Mouse (Mus musculus): Measurements from ENCODE around the gene Mmp21.
"Not testable (repeated sequence)": the region's sequence is repeated elsewhere in the genome, so short reads cannot be mapped to it uniquely, and the experiment has no call there.

Gene Mmp21

GRCm38 (mm10) chr7:133679961-133680360, at the start of gene Mmp21:
Gene Mmp21, minus strand, starts transcription at chr7:133680061.
- no peak for DNase-seq

GRCm38 (mm10) chr7:133729351-133729750, 49.5 kb upstream of the Mmp21 start:
- DNase-seq, result no peak

DNA sequence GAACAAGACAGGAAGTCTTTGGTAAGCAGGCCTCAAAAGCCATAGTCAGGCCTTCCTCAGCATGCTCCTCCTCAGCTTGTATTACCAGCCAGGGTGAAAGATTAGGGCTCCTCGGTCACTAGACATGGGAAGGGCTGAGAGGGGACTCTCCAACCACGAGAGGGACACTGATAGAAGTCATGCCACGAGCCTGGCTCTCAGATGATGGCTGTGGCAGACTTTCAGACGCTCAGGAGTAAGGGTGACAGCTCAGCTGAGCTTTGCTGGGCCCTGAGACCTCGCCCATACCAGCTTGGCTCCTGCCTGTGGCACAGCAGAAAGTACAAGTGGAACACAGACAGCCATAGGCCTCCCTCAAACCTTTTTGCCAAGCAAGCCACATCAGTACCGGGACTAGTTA, 47.2 kb upstream of the Mmp21 start:
- no peak for DNase-seq

- DNase-seq, result peak; percentile 26
Measured at GRCm38 (mm10) chr7:133725571-133725970, 45.7 kb upstream of the Mmp21 start.

- no peak for DNase-seq
Measured at GRCm38 (mm10) chr7:133724844-133725243, 45.0 kb upstream of the Mmp21 start.

DNA sequence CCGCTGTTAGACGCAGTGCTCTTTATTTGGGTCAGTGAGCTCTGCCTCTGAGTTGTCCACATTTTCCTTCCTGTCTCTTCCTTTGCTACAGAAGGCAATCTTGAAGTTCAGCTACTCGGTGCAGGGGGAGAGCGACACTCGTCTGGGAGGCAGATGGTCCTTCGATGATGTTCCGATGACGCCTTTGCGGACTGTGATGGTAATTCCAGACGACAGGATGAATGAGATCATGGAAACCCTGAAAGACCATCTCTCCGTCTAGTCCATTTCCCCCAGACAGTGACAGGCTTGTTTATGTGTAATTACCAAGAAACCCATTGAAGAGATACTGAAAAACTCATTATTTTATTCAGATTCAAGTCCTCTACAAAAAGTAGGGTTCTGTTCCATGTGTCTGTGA, 40.8 kb upstream of the Mmp21 start:
- no peak for DNase-seq

DNA sequence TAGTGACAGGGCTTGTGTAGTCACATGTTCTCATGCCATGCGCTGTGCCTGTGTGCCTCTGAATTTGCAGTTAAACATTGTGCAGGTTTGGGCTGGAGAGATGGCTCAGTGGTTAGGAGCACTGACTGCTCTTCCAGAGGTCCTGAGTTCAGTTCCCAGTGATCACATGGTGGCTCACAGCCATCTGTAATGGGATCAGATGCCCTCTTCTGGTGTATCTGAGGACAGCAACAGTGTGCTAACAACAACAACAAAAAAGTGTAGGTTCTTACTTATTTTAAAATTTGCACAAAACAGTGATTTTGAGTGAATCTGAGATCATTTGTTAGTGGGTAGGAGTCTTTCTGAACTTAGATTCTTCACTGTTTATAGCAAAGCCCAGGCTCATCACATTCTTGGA, 38.7 kb upstream of the Mmp21 start:
- DNase-seq, result no peak

- DNase-seq, result no peak
Measured at GRCm38 (mm10) chr7:133715387-133715786, 35.5 kb upstream of the Mmp21 start.

- DNase-seq, result no peak
Measured at GRCm38 (mm10) chr7:133707301-133707700, 27.4 kb upstream of the Mmp21 start.

DNA sequence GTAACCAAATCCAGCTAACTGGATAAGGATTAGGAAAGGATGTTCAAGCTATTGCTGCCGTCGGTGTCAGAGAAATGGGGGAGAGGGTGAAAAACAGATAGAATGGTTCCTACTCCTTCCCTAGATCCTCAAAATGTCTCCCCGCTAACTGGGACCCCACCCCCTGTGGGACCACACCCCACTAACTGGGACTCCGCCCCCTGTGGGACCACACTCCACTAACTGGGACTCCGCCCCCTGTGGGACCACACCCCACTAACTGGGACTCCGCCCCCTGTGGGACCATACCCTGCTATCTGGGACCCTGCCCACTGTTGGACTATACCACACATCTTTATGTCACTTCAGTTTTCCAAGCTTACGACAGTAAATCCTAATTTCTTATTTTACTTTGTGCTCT, 24.0 kb upstream of the Mmp21 start:
- no peak for DNase-seq

DNA sequence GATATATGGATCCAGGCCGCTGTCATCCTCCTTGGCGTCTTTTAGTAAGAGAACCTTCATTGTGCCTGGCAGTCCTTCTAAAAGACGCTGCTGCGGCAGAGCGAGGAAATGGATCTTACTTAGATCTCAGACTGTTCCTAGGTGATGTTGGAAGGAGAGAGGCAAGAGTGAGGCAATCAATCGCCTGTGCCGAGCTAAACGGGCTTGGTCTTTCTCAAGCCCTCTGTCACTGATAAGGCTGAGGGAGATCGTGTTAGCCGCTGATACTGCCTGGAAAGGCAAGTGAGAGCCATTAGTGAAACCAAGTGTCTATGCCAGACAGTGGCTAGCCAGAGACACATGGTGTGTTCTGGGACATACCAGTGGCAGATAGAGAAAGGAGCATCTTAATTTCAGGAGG, 22.5 kb upstream of the Mmp21 start:
- DNase-seq, result no peak

GRCm38 (mm10) chr7:133701366-133701765, 21.5 kb upstream of the Mmp21 start:
- no peak for DNase-seq

GRCm38 (mm10) chr7:133699885-133700284, 20.0 kb upstream of the Mmp21 start:
- DNase-seq, result no peak

- no peak for DNase-seq
Measured at GRCm38 (mm10) chr7:133698021-133698709, 18.3 kb upstream of the Mmp21 start.

DNA sequence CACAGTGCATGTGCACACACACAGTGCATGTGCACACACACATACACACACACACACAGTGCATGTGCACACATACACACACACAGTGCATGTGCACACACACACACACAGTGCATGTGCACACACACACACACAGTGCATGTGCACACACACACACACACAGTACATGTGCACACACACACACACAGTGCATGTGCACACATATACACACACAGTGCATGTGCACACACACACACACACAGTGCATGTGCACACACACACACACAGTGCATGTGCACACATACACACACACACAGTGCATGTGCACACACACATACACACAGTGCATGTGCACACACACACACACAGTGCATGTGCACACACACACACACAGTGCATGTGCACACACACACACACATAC, 5.8 kb upstream of the Mmp21 start:
- DNase-seq, result not testable (repeated sequence)

DNA sequence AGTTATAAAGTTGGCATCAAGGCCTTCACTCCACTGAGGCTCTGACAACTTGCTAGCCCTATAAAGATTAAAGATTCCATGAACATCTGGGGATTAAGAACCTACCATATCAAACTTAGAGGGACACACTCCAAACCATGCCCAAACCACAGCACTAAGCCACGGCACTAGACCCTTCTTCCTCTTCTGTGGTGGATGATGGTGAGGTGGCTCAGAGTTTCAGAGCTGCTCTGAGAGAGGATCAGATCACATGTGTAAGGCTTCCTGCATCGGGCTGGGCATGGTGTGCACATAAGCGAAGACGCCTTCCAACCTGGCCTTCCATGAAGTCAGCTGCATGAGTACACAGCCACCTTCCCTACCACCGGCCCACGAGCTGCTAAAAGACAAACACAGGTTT, 4.8 kb upstream of the Mmp21 start:
- DNase-seq, result no peak

GRCm38 (mm10) chr7:133684110-133684509, 4.2 kb upstream of the Mmp21 start:
- DNase-seq, result no peak

DNA sequence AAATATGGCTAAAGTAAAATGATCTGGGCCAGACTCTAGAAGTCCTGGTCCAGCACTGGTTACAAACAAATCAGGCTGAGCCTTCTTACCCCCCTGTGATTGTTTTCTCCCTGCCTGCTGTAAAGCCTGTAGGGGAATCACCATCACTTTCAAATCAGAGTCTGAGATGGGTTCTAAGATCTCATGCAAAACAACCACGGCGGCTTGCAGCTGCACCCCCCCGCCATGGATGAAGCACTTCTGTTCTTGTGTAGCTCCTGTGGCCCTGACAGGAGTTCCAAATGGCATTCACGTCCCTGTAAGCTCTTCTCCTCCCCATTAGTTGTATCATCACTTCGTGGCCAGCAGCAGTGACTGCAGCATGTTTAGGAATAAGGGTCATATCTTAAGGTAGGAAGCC, 3.8 kb upstream of the Mmp21 start:
- no peak for DNase-seq

DNA sequence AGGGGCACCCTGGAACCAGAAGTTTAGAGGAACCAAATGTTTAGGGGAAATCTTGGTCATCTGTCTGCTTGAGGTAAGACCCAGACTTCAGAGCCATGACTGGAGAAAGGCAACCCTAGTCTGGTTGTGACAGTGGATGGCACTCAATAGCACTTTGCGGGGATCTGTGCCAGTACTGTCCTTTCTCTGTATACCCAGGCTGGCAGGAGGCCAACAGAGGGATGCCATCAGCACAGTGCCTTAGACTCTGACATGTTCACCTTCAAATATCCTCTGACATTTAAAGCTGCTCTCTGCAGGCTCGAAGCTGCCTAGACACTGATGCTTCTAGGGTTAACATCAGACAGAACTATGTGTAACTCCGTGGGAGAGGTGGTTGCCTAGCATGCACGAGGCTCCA, 422 bp downstream of the Mmp21 start:
- no peak for DNase-seq

DNA sequence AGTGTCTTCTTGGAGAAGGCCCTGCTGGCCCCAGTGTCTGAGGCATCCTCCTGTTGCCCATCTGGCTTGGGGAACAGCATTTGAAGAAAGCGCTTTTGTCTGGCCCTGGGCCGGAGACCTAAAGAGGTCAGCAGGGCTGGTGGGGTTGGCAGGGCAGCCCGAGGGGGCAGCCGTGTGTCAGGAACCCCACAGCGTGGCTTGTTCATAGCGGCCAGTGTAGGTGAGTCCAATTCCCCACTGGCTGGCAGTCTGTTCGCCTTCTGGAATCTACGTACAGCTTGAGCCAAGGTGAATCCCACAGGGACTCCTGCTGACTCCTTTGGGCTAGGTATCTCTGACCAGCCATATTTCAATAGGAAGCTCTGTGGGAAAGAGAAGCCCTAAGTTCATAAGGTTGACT, 1.1 kb downstream of the Mmp21 start:
- DNase-seq, result no peak

DNA sequence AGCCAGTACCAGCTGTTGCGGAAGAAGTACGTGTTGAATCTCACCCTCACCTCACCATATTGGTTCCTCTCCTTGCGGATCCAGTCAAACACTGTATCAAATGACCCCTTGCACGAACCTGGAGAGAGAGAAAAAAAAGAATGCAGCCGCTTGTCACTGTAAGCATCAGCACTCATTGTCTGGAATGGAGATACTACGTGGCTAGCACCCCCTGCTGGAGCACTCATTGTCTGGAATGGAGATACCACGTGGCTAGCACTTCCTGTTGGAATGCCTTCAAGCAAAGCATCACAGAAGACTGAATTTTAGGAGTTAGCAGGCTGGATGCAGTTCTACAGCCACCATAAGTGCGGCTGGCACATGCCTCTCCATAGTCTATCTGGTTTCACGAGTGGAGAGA, 3.9 kb downstream of the Mmp21 start:
- peak; percentile 6 for DNase-seq

DNA sequence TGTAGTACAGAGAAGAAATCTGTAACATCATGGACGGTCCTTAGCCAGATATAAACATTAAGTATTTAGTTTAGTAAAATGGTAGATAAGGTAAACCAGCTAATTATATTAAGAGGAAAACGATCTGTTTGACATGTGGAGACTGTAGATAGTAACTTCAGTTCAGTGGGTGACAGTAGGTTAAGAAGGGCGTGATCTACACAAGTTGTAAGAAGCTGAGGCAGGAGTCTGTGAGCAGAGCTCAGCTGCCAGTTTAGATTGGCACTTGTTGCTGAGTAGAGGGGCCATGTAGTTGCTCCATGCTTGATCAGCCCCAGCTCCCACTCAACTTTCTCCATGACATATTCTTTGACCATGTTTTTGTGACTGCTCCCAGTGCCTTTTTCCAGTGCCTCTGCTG, 9.0 kb downstream of the Mmp21 start:
- no peak for DNase-seq

DNA sequence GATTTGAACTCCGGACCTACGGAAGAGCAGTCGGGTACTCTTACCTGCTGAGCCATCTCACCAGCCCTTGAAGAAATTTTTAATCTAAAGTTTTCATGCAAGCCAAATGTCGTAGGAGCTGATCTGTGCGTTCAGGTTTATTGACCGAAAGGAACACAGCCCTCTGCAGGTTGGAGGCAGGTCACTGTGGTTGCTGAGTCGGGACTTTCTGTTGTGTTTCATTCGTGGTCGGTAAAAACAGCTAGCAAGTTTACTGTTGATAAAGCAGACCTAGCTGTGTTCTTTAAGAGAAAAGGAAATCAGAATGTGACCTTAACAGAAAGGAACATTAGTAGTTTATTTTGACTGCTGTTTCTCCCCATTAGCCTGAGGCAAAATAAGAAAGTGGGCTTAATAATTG, 9.9 kb downstream of the Mmp21 start:
- no peak for DNase-seq

- DNase-seq, result no peak
Measured at GRCm38 (mm10) chr7:133669071-133669470, 10.8 kb downstream of the Mmp21 start.

DNA sequence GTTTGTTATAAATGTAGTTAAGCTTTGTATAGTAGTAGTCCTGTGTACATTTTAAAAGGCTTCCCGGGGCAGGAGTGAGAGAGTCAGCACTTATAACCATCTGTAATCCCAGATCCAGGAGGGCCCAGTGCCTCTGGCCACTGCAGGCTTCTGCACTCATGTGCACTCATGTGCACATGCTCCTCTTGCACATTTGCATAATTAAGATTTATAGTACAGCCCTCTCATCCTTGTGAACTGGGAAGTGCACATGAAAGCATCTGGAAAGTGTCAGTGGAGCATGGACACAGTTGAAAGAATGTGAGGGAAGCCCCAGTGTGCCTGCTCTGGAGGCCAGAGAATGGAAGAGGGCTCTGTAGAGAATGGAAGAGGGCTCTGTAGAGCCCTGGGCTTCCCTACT, 17.4 kb downstream of the Mmp21 start:
- DNase-seq, result no peak

- no peak for DNase-seq
Measured at GRCm38 (mm10) chr7:133645716-133646115, 34.1 kb downstream of the Mmp21 start.
